Mouse (Mus musculus): ENCODE data around the gene Sh2b3. TPM values are rescaled to one million over a fixed set of nuclear protein-coding genes. Genes with fewer than 3 reads are reported as not detected.

Gene Sh2b3
- polyA plus RNA-seq (2012): 188 and 211 TPM in 2 replicates

GRCm38 (mm10) chr5:121837441-121838340 lies at the start of gene Sh2b3:
Sh2b3 (minus strand) TSS chr5:121837646.

GRCm38 (mm10) chr5:121848743-121849142 lies 11.3 kb upstream of the Sh2b3 start, which contains the start of gene Pheta1:
Pheta1 (plus strand) TSS chr5:121848984.

Other genes starting within 250 kb of the Sh2b3 start
- 819 and 839 TPM in 2 replicates for gene Aldh2, start 243.8 kb downstream of the Sh2b3 start, polyA plus RNA-seq (2012)
- 1.2 and 1.5 TPM in 2 replicates for gene Acad12, start 218.7 kb downstream of the Sh2b3 start, polyA plus RNA-seq (2012)
- 2.3 and 3.4 TPM in 2 replicates for gene Acad10, start 177.1 kb downstream of the Sh2b3 start, polyA plus RNA-seq (2012)
- 13.3 and 15.3 TPM in 2 replicates for gene Brap, start 177.1 kb downstream of the Sh2b3 start, polyA plus RNA-seq (2012)
- gene Atxn2, start 126.3 kb downstream of the Sh2b3 start, polyA plus RNA-seq (2012): 47.6 and 52.0 TPM in 2 replicates
- 18.9 and 24.4 TPM in 2 replicates for gene Pheta1, start 11.3 kb upstream of the Sh2b3 start, polyA plus RNA-seq (2012)
- 0.43 and 1.8 TPM in 2 replicates for gene Cux2, start 212.5 kb upstream of the Sh2b3 start, polyA plus RNA-seq (2012)